ENCODE assay signal across 7 mouse cellular contexts in genomic region chr5:113014111-113014807, GRCm38 (mm10). TPM values are rescaled to one million over a fixed set of nuclear protein-coding genes. Genes with fewer than 3 reads are reported as not detected.
DNase-seq lines count a peak whose midpoint lies in the region; ATAC-seq lines count a peak whose summit lies in the region.

No protein-coding gene starts in this region.

- DNase-seq in neural tube, embryonic 11.5 days (ENCODE audit: low spot score), result no peak
- DNase-seq in neural tube, embryonic 10.5 days (ENCODE audit: extremely low spot score, low spot score), result no peak
- DNase-seq in kidney, postnatal 10 days, result peak; percentile 33
- DNase-seq in left cerebral cortex, adult 8-10 months (ENCODE audit: low spot score in 2 of 2), result no peak

- peaks cover 9% of the 10 kb centered on the region for H3K4me1 ChIP-seq in neural tube, embryonic 11.5 days (ENCODE audit: control insufficient read depth, insufficient read depth, low read length)
- H3K4me1 ChIP-seq in forebrain, embryonic 13.5 days, result peaks cover 11% of the 10 kb centered on the region
- peaks cover 17% of the 10 kb centered on the region; the same call in 1 of the 2 replicates for H3K4me1 ChIP-seq in neural tube, embryonic 12.5 days

- no peak overlapping the region for H3K27ac ChIP-seq in neural tube, embryonic 11.5 days (ENCODE audit: low read depth, low read length)
- no peak overlapping the region for H3K27ac ChIP-seq in forebrain, embryonic 13.5 days
- no peak overlapping the region for H3K27ac ChIP-seq in neural tube, embryonic 12.5 days

- H3K4me3 ChIP-seq in neural tube, embryonic 11.5 days (ENCODE audit: low read depth, low read length), result peak overlapping the region; percentile 54
- peak overlapping the region; percentile 60 for H3K4me3 ChIP-seq in forebrain, embryonic 13.5 days
- H3K4me3 ChIP-seq in neural tube, embryonic 12.5 days, result peak overlapping the region; percentile 53

- H3K4me2 ChIP-seq in neural tube, embryonic 11.5 days (ENCODE audit: low read depth), result peak overlapping the region; percentile 62
- H3K4me2 ChIP-seq in forebrain, embryonic 13.5 days, result peak overlapping the region; percentile 78
- peak overlapping the region; percentile 76 for H3K4me2 ChIP-seq in neural tube, embryonic 12.5 days (replicated peaks)

- no peaks in the 10 kb centered on the region for H3K9me3 ChIP-seq in neural tube, embryonic 11.5 days (ENCODE audit: control insufficient read depth, low read length)
- no peaks in the 10 kb centered on the region for H3K9me3 ChIP-seq in forebrain, embryonic 13.5 days (replicated peaks)
- H3K9me3 ChIP-seq in neural tube, embryonic 12.5 days, result no peaks in the 10 kb centered on the region

- no peak for ATAC-seq in neural tube, embryonic 11.5 days (ENCODE audit: insufficient read depth, low FRiP score, low TSS enrichment)
- no peak for ATAC-seq in forebrain, embryonic 13.5 days
- no peak for ATAC-seq in neural tube, embryonic 12.5 days (ENCODE audit: low FRiP score, low read depth)
- ATAC-seq in megakaryocyte, adult 5-6 weeks (ENCODE audit: poor library complexity, severe bottlenecking), result no peak

- no peak overlapping the region for H3K9ac ChIP-seq in neural tube, embryonic 11.5 days (ENCODE audit: low read length)
- peak overlapping the region; percentile 72; the same call in 1 of the 2 replicates for H3K9ac ChIP-seq in forebrain, embryonic 13.5 days
- H3K9ac ChIP-seq in neural tube, embryonic 12.5 days, result 0 out of 2 replicates have a peak overlapping the region, but pooled peaks have one; percentile 65

- 67% methylated on average over 16 of the region's 16 CpGs for WGBS in neural tube, embryonic 11.5 days
- WGBS in forebrain, embryonic 13.5 days, result 64% methylated on average over 16 of the region's 16 CpGs
- WGBS in neural tube, embryonic 12.5 days, result 66% methylated on average over 16 of the region's 16 CpGs

- peaks cover 2% of the 10 kb centered on the region; the same call in 1 of the 2 replicates for H3K27me3 ChIP-seq in neural tube, embryonic 11.5 days (ENCODE audit: control insufficient read depth, insufficient read depth, low read length)
- peaks cover 23% of the 10 kb centered on the region for H3K27me3 ChIP-seq in forebrain, embryonic 13.5 days
- H3K27me3 ChIP-seq in neural tube, embryonic 12.5 days (replicated peaks), result peaks cover 18% of the 10 kb centered on the region

- no peaks in the 10 kb centered on the region for H3K36me3 ChIP-seq in neural tube, embryonic 11.5 days (ENCODE audit: control insufficient read depth, insufficient read depth, low read length)
- H3K36me3 ChIP-seq in forebrain, embryonic 13.5 days (ENCODE audit: poor library complexity, severe bottlenecking), result no peaks in the 10 kb centered on the region
- H3K36me3 ChIP-seq in neural tube, embryonic 12.5 days, result no peaks in the 10 kb centered on the region

RNA-seq across cellular contexts. Expression of gene Grk3, which starts 1.3 kb away (rescaled TPM):
- 4.8 and 5.9 TPM in 2 replicates for polyA plus RNA-seq in neural tube, embryonic 11.5 days (2014; fragmentation: Nextera tagmentation; extraction: Ambion mirVana)
- polyA plus RNA-seq in forebrain, embryonic 13.5 days (2015; fragmentation: Nextera tagmentation; extraction: Ambion mirVana), result 8.1 and 8.7 TPM in 2 replicates
- polyA plus RNA-seq in neural tube, embryonic 12.5 days (2016; fragmentation: Nextera tagmentation; extraction: Ambion mirVana), result 8.8 and 10.1 TPM in 2 replicates
- 22.4 and 23.3 TPM in 2 replicates for total RNA-seq in megakaryocyte, adult 5-6 weeks (2015)
- total RNA-seq in megakaryocyte, adult 5-6 weeks (2017), result 29.3 and 38.7 TPM in 2 replicates
- 10 to 100 TPM; 72.3 to 87.3 (median 75.4) TPM for total RNA-seq in left cerebral cortex, adult 8-10 months (2022)

RNA-seq across cellular contexts. Expression of gene Crybb2, which starts 55.7 kb away (rescaled TPM):
- polyA plus RNA-seq in neural tube, embryonic 11.5 days (2014; fragmentation: Nextera tagmentation; extraction: Ambion mirVana), result not detected in 2 replicates
- not detected in 2 replicates for polyA plus RNA-seq in forebrain, embryonic 13.5 days (2015; fragmentation: Nextera tagmentation; extraction: Ambion mirVana)
- not detected in 2 replicates for polyA plus RNA-seq in neural tube, embryonic 12.5 days (2016; fragmentation: Nextera tagmentation; extraction: Ambion mirVana)
- not detected in 2 replicates for total RNA-seq in megakaryocyte, adult 5-6 weeks (2015)
- total RNA-seq in megakaryocyte, adult 5-6 weeks (2017), result not detected in 2 replicates
- not detected for total RNA-seq in left cerebral cortex, adult 8-10 months (2022)
